Mouse (Mus musculus): ENCODE results near the gene Mitf. TPM values are rescaled to one million over a fixed set of nuclear protein-coding genes. Genes with fewer than 3 reads are reported as not detected.

The Mitf gene
- polyA plus RNA-seq, 2 experiments from 2014 or later: 0.40 to 0.78 TPM

- ATAC-seq: no peak
Measured at GRCm38 (mm10) chr6:97951711-97952110, 144.9 kb downstream of the Mitf start.

GRCm38 (mm10) chr6:97952845-97953244 lies 146.0 kb downstream of the Mitf start:
- no peak for ATAC-seq

- no peak for ATAC-seq
Measured at GRCm38 (mm10) chr6:97956121-97956520, 149.3 kb downstream of the Mitf start.

GRCm38 (mm10) chr6:97956636-97957035 lies 149.8 kb downstream of the Mitf start:
- ATAC-seq: no peak

GRCm38 (mm10) chr6:97958276-97958675 lies 151.4 kb downstream of the Mitf start:
- no peak for ATAC-seq

GRCm38 (mm10) chr6:97961776-97962175 lies 154.9 kb downstream of the Mitf start:
- ATAC-seq: no peak

- ATAC-seq: no peak
Measured at GRCm38 (mm10) chr6:97962311-97962710, 155.5 kb downstream of the Mitf start.

GRCm38 (mm10) chr6:97964750-97965149 lies 157.9 kb downstream of the Mitf start:
- no peak for ATAC-seq

- ATAC-seq: no peak
Measured at GRCm38 (mm10) chr6:97981668-97982067, 174.8 kb downstream of the Mitf start.

GRCm38 (mm10) chr6:97985658-97986057 lies 178.8 kb downstream of the Mitf start:
- ATAC-seq: no peak

- ATAC-seq: no peak
Measured at GRCm38 (mm10) chr6:97986417-97986816, 179.6 kb downstream of the Mitf start.

- ATAC-seq: no peak
Measured at GRCm38 (mm10) chr6:97993507-97993906, 186.7 kb downstream of the Mitf start.

GRCm38 (mm10) chr6:97995606-97996307 lies 188.9 kb downstream of the Mitf start:
- no peak for ATAC-seq

- no peak for ATAC-seq
Measured at GRCm38 (mm10) chr6:98001551-98001950, 194.7 kb downstream of the Mitf start.

GRCm38 (mm10) chr6:98003114-98003513 lies 196.3 kb downstream of the Mitf start:
- ATAC-seq: peak; percentile 32

GRCm38 (mm10) chr6:98005566-98005965 lies 198.7 kb downstream of the Mitf start:
- no peak for ATAC-seq

GRCm38 (mm10) chr6:98015066-98015465 lies 208.2 kb downstream of the Mitf start:
- no peak for ATAC-seq

GRCm38 (mm10) chr6:98015819-98016218 lies 209.0 kb downstream of the Mitf start:
- peak; percentile 72 for ATAC-seq

GRCm38 (mm10) chr6:98023876-98024275 lies 217.0 kb downstream of the Mitf start:
- ATAC-seq: peak; percentile 46

GRCm38 (mm10) chr6:98038513-98038912 lies 231.7 kb downstream of the Mitf start:
- ATAC-seq: no peak

- ATAC-seq: no peak
Measured at GRCm38 (mm10) chr6:98041795-98042194, 234.9 kb downstream of the Mitf start.

- ATAC-seq: no peak
Measured at GRCm38 (mm10) chr6:98046295-98047108, 239.7 kb downstream of the Mitf start.

GRCm38 (mm10) chr6:98047741-98048140 lies 240.9 kb downstream of the Mitf start:
- no peak for ATAC-seq

Measured in activated CD4-positive, CD25-positive, alpha-beta regulatory T cell, adult 4 months (primary cell).